Mouse (Mus musculus) limb, embryonic 14.5 days (tissue): ENCODE measurements around the gene Zbtb20. TPM values are rescaled to one million over a fixed set of nuclear protein-coding genes. Genes with fewer than 3 reads are reported as not detected.

Experiments used
- ATAC-seq: fragments of 200-750 bp; cut with Nextera tagmentation; 2 replicates; pipeline ENCODE4 v1.8.0; 2017; ENCODE audit warnings: low read depth, moderate number of reproducible peaks, moderate TSS enrichment; ENCODE audit not compliant: low FRiP score
- DNase-seq: peaks from one replicate; pipeline ENCODE4 v3.0.0-alpha.2; 2015; ENCODE audit warnings: low spot score
- H3K27ac ChIP-seq: fragments of 300-500 bp; sonication (generic); replicated peaks from 2 replicates; pipeline ENCODE4 v1.5.1; 2014; ENCODE audit warnings: low read depth, mild to moderate bottlenecking, low read length, moderate library complexity, mixed read lengths
- H3K27me3 ChIP-seq: fragments of 300-500 bp; sonication (generic); 2 replicates; pipeline ENCODE4 v1.6.1; 2014; ENCODE audit warnings: low read length, mixed read lengths; ENCODE audit not compliant: control insufficient read depth, insufficient read depth
- H3K36me3 ChIP-seq: fragments of 300-500 bp; sonication (generic); 2 replicates; pipeline ENCODE4 v1.6.1; 2014; ENCODE audit warnings: mild to moderate bottlenecking, low read length, moderate library complexity, mixed read lengths; ENCODE audit not compliant: control insufficient read depth, insufficient read depth
- H3K4me1 ChIP-seq: fragments of 300-500 bp; sonication (generic); 2 replicates; pipeline ENCODE4 v1.6.1; 2014; ENCODE audit warnings: antibody characterized with exemption, low read length, mixed read lengths; ENCODE audit not compliant: control insufficient read depth, insufficient read depth
- H3K4me2 ChIP-seq: fragments of 300-500 bp; sonication (generic); replicated peaks from 2 replicates; pipeline ENCODE4 v1.6.1; 2014; ENCODE audit warnings: low read depth, mild to moderate bottlenecking, low read length, moderate library complexity; ENCODE audit not compliant: severe bottlenecking
- H3K4me3 ChIP-seq: fragments of 300-500 bp; sonication (generic); replicated peaks from 2 replicates; pipeline ENCODE4 v1.5.1; 2014; ENCODE audit warnings: low read length
- H3K9ac ChIP-seq: fragments of 300-500 bp; sonication (generic); 2 replicates; pipeline ENCODE4 v1.6.1; 2014; ENCODE audit warnings: mild to moderate bottlenecking, low read depth, low read length, moderate library complexity; ENCODE audit not compliant: severe bottlenecking
- H3K9me3 ChIP-seq: fragments of 300-500 bp; sonication (generic); 2 replicates; pipeline ENCODE4 v1.6.1; 2016; ENCODE audit warnings: low read length; ENCODE audit not compliant: control insufficient read depth
- POLR2A ChIP-seq: fragments of 200-500 bp; IDR thresholded peaks from 2 replicates; pipeline ENCODE4 v1.8.0; 2012; ENCODE audit warnings: inconsistent platforms, mild to moderate bottlenecking, moderate library complexity, borderline replicate concordance; ENCODE audit not compliant: insufficient read depth, insufficient read length; ENCODE audit errors: extremely low read depth
- WGBS: fragments of 180-500 bp; shearing (Covaris S2); extraction: QIAGEN DNeasy Blood & Tissue Kit; methylation state at CpG from one replicate; pipeline ENCODE4 v1.1.7; 2014; 5-methylcytosine and 5-hydroxymethylcytosine counted together
- polyA plus RNA-seq, 2 experiments: library from polyadenylated mRNA; depleted of rRNA in 1 of 2; stranded (reverse) in 1 of 2; unstranded in 1 of 2; fragments of >200 nt; fragmentation: Nextera tagmentation in 1 of 2; extraction: Ambion mirVana in 1 of 2; gene quantifications; 2 replicates each; pipeline versions ENCODE4 v1.2.1 to v1.2.3; 2012 to 2014

Gene Zbtb20
- polyA plus RNA-seq, 2 experiments, result 2.5 to 17.6 TPM

- Histone ChIP-seq H3K9ac (no peak overlapping the region), H3K4me1 (no peaks in the 10 kb centered on the region), H3K9me3 (no peaks in the 10 kb centered on the region), H3K36me3 (no peaks in the 10 kb centered on the region), H3K27ac (no peak overlapping the region), H3K4me2 (no peak overlapping the region), H3K4me3 (no peak overlapping the region), H3K27me3 (no peaks in the 10 kb centered on the region)
- TF ChIP-seq POLR2A, result no peak
- DNase-seq, result no peak
- ATAC-seq, result no peak
- WGBS, result 79% methylated on average over 10 of the region's 10 CpGs
Observed at GRCm38 (mm10) chr16:43464476-43465080, 588.9 kb downstream of the Zbtb20 start.

DNA sequence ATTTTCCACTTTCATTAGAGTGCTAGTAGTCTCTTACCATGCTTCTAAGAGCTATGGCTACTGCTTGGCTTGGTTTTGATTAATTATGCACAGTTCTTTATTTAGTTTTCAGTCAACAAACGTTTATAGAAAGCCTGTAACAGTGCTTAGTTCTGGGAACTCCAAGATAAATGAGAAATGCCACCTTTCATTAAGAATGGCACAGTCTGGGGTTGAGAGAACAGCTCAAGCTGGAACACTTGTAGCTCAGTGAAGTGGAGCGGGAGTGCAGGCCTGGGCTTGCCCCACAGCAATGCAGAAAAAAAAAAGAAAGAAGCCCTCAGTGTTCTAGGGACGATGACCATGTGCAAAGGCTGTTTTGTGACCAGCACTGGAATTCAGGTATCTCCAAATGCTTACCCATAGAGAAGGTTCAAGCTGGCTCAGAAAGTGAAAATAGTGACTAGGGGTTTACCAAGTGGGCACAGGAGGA, 589.7 kb downstream of the Zbtb20 start:
- H3K4me1 ChIP-seq, result no peaks in the 10 kb centered on the region
- no peak overlapping the region for H3K9ac ChIP-seq
- DNase-seq (no peak), ATAC-seq (no peak)
- 68% methylated on average over 3 of the region's 3 CpGs for WGBS
- H3K27me3 ChIP-seq, result no peaks in the 10 kb centered on the region
- H3K9me3 ChIP-seq, result no peaks in the 10 kb centered on the region
- no peak overlapping the region for H3K27ac ChIP-seq
- no peak for TF ChIP-seq POLR2A
- H3K36me3 ChIP-seq, result no peaks in the 10 kb centered on the region
- H3K4me3 ChIP-seq, result no peak overlapping the region
- no peak overlapping the region for H3K4me2 ChIP-seq

GRCm38 (mm10) chr16:43465921-43466748, 590.5 kb downstream of the Zbtb20 start:
- H3K9me3 ChIP-seq, result no peaks in the 10 kb centered on the region
- no peak for DNase-seq
- no peak overlapping the region for H3K4me2 ChIP-seq
- H3K27me3 ChIP-seq, result no peaks in the 10 kb centered on the region
- H3K36me3 ChIP-seq, result no peaks in the 10 kb centered on the region
- H3K4me3 ChIP-seq, result no peak overlapping the region
- WGBS, result 91% methylated on average over 9 of the region's 9 CpGs
- TF ChIP-seq POLR2A, result no peak
- H3K4me1 ChIP-seq, result no peaks in the 10 kb centered on the region
- no peak for ATAC-seq
- no peak overlapping the region for H3K9ac ChIP-seq
- H3K27ac ChIP-seq, result no peak overlapping the region

DNA sequence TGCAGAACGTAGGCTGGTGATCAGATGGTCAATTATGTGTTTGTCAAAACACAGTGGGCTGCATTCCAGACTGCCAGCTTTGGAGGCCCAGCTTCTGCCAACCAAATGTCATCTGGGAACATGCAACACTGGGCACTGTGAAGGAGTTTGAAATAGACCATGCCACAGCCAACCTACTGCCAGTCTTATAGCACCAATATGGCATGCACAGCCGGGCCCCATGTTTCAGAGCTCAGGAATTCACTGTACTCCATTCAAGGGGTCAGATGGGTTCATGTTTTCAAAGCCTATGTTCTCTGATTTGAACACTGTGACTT, 591.0 kb downstream of the Zbtb20 start:
- no peaks in the 10 kb centered on the region for H3K27me3 ChIP-seq
- H3K27ac ChIP-seq, result no peak overlapping the region
- DNase-seq (no peak), ATAC-seq (no peak)
- WGBS, result 84% methylated on average over 2 of the region's 2 CpGs
- H3K9ac ChIP-seq, result no peak overlapping the region
- no peak overlapping the region for H3K4me3 ChIP-seq
- no peak for TF ChIP-seq POLR2A
- no peaks in the 10 kb centered on the region for H3K4me1 ChIP-seq
- no peaks in the 10 kb centered on the region for H3K9me3 ChIP-seq
- H3K36me3 ChIP-seq, result no peaks in the 10 kb centered on the region
- no peak overlapping the region for H3K4me2 ChIP-seq

DNA sequence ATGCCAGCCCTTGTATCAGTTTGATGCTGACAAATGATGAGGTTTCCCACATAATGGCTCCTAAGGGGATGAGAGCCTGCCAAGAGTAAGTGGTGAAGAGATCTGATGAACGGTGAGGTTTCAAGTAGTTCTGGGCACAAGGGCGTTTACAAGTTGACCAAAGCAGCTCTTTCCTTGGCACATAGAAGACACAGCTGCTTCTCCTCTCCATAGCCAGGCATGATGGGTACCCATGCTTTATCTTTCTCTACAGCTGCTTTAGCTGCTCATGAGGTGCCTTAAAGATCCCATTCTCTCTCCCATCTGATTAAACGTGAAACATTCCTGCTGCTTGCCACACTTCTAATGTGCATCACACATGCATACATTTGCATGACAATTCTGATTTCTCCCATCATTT, 595.4 kb downstream of the Zbtb20 start:
- Histone ChIP-seq H3K9ac (no peak overlapping the region), H3K36me3 (no peaks in the 10 kb centered on the region), H3K27ac (no peak overlapping the region), H3K4me2 (no peak overlapping the region), H3K9me3 (no peaks in the 10 kb centered on the region), H3K27me3 (no peaks in the 10 kb centered on the region), H3K4me3 (no peak overlapping the region), H3K4me1 (no peaks in the 10 kb centered on the region)
- TF ChIP-seq POLR2A, result no peak
- ATAC-seq, result no peak
- DNase-seq, result no peak
- WGBS, result 87% methylated on average over 3 of the region's 3 CpGs
